Mouse (Mus musculus) brown adipose tissue, adult 24 weeks (tissue): ENCODE data around the gene Usp9x. TPM values are rescaled to one million over a fixed set of nuclear protein-coding genes. Genes with fewer than 3 reads are reported as not detected.

ENCODE experiments used
- H3K27ac ChIP-seq: fragments of 200-500 bp; replicated peaks from 2 replicates; pipeline ENCODE4 v1.5.1; 2012; ENCODE audit warnings: low read depth, mild to moderate bottlenecking, low read length
- H3K4me1 ChIP-seq: fragments of 200-500 bp; 2 replicates; pipeline ENCODE4 v1.6.1; 2012; ENCODE audit warnings: low read length, mixed read lengths; ENCODE audit not compliant: control insufficient read depth, insufficient read depth, insufficient read length
- H3K4me3 ChIP-seq: fragments of 200-500 bp; 2 replicates; pipeline ENCODE4 v1.5.1; 2012; ENCODE audit warnings: low read depth, mild to moderate bottlenecking, low read length, moderate library complexity; ENCODE audit not compliant: insufficient read depth
- polyA plus RNA-seq: library from polyadenylated mRNA; stranded (reverse); fragments of >200 nt; gene quantifications from 2 replicates; pipeline ENCODE4 v1.2.4, GENCODE M21; 2012; ENCODE audit not compliant: missing spikeins, insufficient read depth, insufficient read length

Gene Usp9x
- polyA plus RNA-seq, 1 experiment, result 40.4 TPM

- Histone ChIP-seq H3K4me1 (no peaks in the 10 kb centered on the region), H3K4me3 (no peak overlapping the region), H3K27ac (no peak overlapping the region)
These were observed 16.7 kb upstream of the Usp9x start for GRCm38 (mm10) chrX:13054612-13055011.

DNA sequence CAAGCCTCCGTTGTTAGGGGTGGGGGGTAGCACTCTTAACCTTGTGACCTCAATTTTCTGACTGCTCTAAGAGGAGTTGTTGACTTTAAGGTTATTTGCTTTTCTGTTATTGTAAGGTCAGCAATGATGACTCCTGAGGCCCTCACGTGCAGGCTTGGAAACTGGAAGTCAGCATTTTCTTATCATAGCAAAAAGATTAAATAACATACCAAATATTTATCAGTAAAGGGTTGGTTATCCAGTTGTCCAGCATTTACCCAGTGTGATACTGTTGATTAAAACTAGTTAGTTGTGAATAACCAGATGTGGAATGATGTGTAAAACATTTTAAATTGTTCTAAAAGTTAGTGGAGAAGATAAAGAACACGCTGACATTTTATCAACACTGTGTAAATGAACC is 9.3 kb upstream of the Usp9x start:
- Histone ChIP-seq H3K4me1 (no peaks in the 10 kb centered on the region), H3K27ac (no peak overlapping the region), H3K4me3 (no peak overlapping the region)

GRCm38 (mm10) chrX:13064273-13064925 is 6.9 kb upstream of the Usp9x start:
- H3K4me3 ChIP-seq, result no peak overlapping the region
- no peak overlapping the region for H3K27ac ChIP-seq
- H3K4me1 ChIP-seq, result no peaks in the 10 kb centered on the region

GRCm38 (mm10) chrX:13070206-13070572 is 1.1 kb upstream of the Usp9x start:
- H3K4me1 ChIP-seq, result no peaks in the 10 kb centered on the region; the same call in 1 of the 2 replicates
- peak overlapping the region; percentile 82 for H3K4me3 ChIP-seq
- H3K27ac ChIP-seq, result peak overlapping the region; percentile 99

DNA sequence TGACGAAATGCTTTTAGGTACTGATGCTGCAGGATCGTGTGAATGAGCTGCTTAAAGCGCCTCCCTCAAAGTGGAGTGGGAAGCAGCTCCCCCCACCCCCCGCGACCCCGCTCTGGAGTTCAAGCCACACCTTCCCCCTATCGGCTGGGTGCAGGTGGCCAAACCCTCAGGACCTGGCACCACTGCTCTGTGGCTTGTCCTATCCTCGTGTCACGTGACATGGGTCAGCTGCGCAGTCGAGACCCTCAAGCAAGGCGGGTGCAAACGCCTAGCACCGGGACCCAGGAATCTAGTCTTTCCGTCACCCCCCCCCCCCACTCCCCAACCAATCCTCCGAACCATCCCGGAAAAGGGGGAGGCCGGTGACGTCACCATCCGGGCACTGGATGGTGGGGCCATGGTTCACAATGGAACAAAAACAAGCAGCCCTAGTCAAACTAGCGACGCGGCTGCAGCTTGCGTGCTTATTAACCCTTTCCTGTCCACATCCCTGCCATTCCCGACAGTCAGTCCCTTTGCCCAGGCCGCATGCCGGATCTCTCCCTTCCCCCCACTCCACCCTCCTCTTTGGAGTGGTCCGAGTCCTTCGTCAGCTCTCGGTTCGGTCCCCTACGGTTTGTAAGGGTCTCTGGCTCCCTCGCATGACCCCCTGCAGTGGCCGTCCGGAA is 591 bp upstream of the Usp9x start:
- H3K27ac ChIP-seq, result peak overlapping the region; percentile 99
- peak overlapping the region; percentile 82 for H3K4me3 ChIP-seq
- H3K4me1 ChIP-seq, result no peaks in the 10 kb centered on the region; the same call in 1 of the 2 replicates

GRCm38 (mm10) chrX:13071776-13072460 is 620 bp downstream of the Usp9x start:
- H3K4me1 ChIP-seq, result no peaks in the 10 kb centered on the region; the same call in 1 of the 2 replicates
- peak overlapping the region; percentile 92 for H3K27ac ChIP-seq
- H3K4me3 ChIP-seq, result peak overlapping the region; percentile 99

DNA sequence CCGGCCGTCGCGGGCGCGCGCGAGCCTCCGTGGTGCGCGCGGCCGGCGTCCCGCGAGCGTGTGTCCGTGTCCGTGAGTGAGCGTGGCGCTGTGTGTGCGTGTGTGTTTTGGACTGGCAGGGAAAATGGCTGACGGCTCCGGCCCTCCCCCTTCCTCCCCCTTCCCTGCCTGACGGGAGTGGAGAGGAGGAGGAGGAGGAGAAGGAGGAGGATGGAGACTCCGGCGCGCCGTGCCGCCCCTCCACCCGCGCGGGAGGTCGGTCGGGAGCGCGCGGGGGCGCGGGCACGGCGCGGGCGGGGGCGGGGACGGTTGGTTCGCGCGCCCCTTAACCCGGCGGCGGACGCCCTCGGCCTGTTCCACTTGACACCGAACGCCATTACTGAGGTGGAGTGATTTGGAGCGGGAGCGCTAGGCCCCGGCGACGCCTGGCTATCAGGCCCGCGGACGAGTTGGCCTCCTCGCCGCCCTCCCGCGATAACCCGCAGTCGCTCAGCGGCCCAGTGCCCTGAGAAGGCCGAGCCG is 1.2 kb downstream of the Usp9x start:
- Histone ChIP-seq H3K27ac (peak overlapping the region; percentile 92), H3K4me3 (peak overlapping the region; percentile 99), H3K4me1 (no peaks in the 10 kb centered on the region; the same call in 1 of the 2 replicates)

GRCm38 (mm10) chrX:13085621-13086020 is 14.3 kb downstream of the Usp9x start:
- no peaks in the 10 kb centered on the region for H3K4me1 ChIP-seq
- no peak overlapping the region for H3K4me3 ChIP-seq
- no peak overlapping the region for H3K27ac ChIP-seq

DNA sequence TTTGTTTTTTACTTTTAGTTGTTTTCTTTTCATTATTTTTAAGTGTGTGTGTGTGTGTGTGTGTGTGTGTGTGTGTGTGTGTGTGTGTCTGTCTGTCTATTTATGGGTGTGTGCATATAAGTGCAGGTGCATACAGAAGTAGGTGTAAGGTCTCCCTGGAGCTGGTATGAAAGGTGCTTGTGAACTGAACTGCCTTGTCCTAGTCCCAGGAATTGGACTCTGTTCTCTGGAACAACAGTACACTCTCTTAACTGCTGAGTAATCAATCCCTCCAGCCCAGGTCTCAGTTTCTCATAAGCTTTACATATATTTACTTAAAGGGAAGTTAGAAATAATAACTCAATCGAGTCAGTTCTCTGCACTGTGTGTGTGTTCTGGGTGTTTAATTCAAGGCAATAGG is 25.7 kb downstream of the Usp9x start:
- Histone ChIP-seq H3K27ac (no peak overlapping the region), H3K4me3 (no peak overlapping the region), H3K4me1 (no peaks in the 10 kb centered on the region)

- Histone ChIP-seq H3K4me3 (no peak overlapping the region), H3K4me1 (no peaks in the 10 kb centered on the region), H3K27ac (no peak overlapping the region; the same call in 1 of the 2 replicates)
These were observed 135.2 kb downstream of the Usp9x start for GRCm38 (mm10) chrX:13206514-13206913.

- no peak overlapping the region for H3K27ac ChIP-seq
- peak overlapping the region; percentile 52 for H3K4me3 ChIP-seq
- no peaks in the 10 kb centered on the region for H3K4me1 ChIP-seq
These were observed 136.4 kb downstream of the Usp9x start for GRCm38 (mm10) chrX:13207512-13208341.

DNA sequence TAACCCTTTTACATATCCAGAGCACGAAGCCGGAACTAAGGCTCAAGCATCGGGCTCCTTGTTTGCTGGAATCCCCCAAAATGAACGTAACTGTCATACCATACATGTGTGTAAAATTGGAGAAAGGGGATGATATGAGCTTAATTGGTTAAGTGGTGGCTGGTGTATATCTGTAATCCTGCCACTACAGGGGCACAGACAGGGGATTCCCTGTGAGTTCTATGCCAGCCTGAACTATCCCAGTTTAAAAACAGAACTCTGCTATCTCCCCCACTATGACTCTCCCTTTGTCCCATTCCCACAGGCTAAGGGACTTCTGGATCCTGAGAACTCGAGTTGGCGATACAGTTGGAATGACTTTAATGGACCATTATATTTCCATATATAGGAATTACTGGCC is 137.1 kb downstream of the Usp9x start:
- Histone ChIP-seq H3K4me1 (no peaks in the 10 kb centered on the region), H3K27ac (no peak overlapping the region), H3K4me3 (peak overlapping the region; percentile 52)

DNA sequence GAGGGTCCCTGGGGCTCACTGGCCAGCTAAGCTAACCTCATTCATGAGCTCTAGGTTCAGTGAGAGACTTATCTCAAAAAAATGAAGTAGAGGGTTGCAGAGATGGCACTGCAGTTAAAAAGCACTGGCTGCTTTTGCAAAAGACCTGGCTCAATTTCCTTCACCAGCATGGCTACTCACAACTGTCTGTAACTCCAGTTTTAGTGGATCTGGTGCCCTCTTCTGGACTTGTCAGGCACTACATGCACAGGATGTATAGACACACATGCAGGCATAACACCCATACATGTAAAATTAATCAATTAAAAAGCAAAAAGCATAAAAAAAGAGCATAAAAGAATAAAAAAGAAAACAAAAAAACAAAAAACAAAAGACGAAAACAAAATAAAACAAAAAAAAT is 143.0 kb downstream of the Usp9x start:
- no peaks in the 10 kb centered on the region for H3K4me1 ChIP-seq
- no peak overlapping the region for H3K4me3 ChIP-seq
- no peak overlapping the region for H3K27ac ChIP-seq
